Mouse (Mus musculus) heart, adult 11 months (tissue): ENCODE measurements around the gene Ptpn6.

Experiments used
- DNase-seq: peaks from one replicate; pipeline ENCODE4 v3.0.0; 2022

Ptpn6 gene

GRCm38 (mm10) chr6:124724472-124724871 is 14.0 kb downstream of the Ptpn6 start:
- DNase-seq: no peak

- peak; percentile 97 for DNase-seq
These were observed 15.0 kb downstream of the Ptpn6 start for GRCm38 (mm10) chr6:124723541-124723940.

GRCm38 (mm10) chr6:124722876-124723473 is 15.5 kb downstream of the Ptpn6 start:
- no peak for DNase-seq

- no peak for DNase-seq
These were observed 17.6 kb downstream of the Ptpn6 start for GRCm38 (mm10) chr6:124720904-124721303.

- DNase-seq: no peak
These were observed 19.0 kb downstream of the Ptpn6 start for GRCm38 (mm10) chr6:124719354-124719978.

GRCm38 (mm10) chr6:124718703-124719102 is 19.8 kb downstream of the Ptpn6 start:
- DNase-seq: no peak

GRCm38 (mm10) chr6:124717968-124718367 is 20.5 kb downstream of the Ptpn6 start:
- no peak for DNase-seq

GRCm38 (mm10) chr6:124716864-124717490 is 21.5 kb downstream of the Ptpn6 start:
- DNase-seq: no peak

- no peak for DNase-seq
These were observed 25.6 kb downstream of the Ptpn6 start for GRCm38 (mm10) chr6:124712918-124713317.

GRCm38 (mm10) chr6:124711824-124712782 is 26.4 kb downstream of the Ptpn6 start, which contains the start of the genes Emg1 and Phb2:
Emg1 (minus strand) TSS chr6:124712178.
Phb2 (plus strand) TSS chr6:124712336.
- peak; percentile 100 for DNase-seq

- no peak for DNase-seq
These were observed 30.1 kb downstream of the Ptpn6 start for GRCm38 (mm10) chr6:124708289-124708889.

- no peak for DNase-seq
These were observed 32.4 kb downstream of the Ptpn6 start for GRCm38 (mm10) chr6:124706061-124706627.

GRCm38 (mm10) chr6:124704417-124704816 is 34.1 kb downstream of the Ptpn6 start:
- no peak for DNase-seq

GRCm38 (mm10) chr6:124703789-124704188 is 34.7 kb downstream of the Ptpn6 start:
- DNase-seq: no peak

GRCm38 (mm10) chr6:124702784-124703103 is 35.8 kb downstream of the Ptpn6 start:
- peak; percentile 96 for DNase-seq

- peak; percentile 92 for DNase-seq
These were observed 36.3 kb downstream of the Ptpn6 start for GRCm38 (mm10) chr6:124702102-124702783.

GRCm38 (mm10) chr6:124701338-124701737 is 37.2 kb downstream of the Ptpn6 start:
- no peak for DNase-seq

- DNase-seq: peak; percentile 98
These were observed 38.4 kb downstream of the Ptpn6 start for GRCm38 (mm10) chr6:124699962-124700610.

- no peak for DNase-seq
These were observed 39.1 kb downstream of the Ptpn6 start for GRCm38 (mm10) chr6:124699366-124699765.

GRCm38 (mm10) chr6:124698751-124699150 is 39.8 kb downstream of the Ptpn6 start:
- DNase-seq: no peak
